Mouse (Mus musculus) forebrain, embryonic 12.5 days (tissue): ENCODE results near the gene Wfdc1. TPM values are rescaled to one million over a fixed set of nuclear protein-coding genes. Genes with fewer than 3 reads are reported as not detected.

Experiments used
- ATAC-seq: fragments of 200-750 bp; cut with Nextera tagmentation; 2 replicates; pipeline ENCODE4 v1.8.0; 2017; ENCODE audit warnings: moderate TSS enrichment; ENCODE audit not compliant: low FRiP score
- H3K27ac ChIP-seq: fragments of 300-500 bp; sonication (generic); 2 replicates; pipeline ENCODE4 v1.5.1; 2016; ENCODE audit warnings: mild to moderate bottlenecking
- H3K27me3 ChIP-seq: fragments of 300-500 bp; sonication (generic); 2 replicates; pipeline ENCODE4 v1.6.1; 2016; ENCODE audit warnings: mild to moderate bottlenecking
- H3K36me3 ChIP-seq: fragments of 300-500 bp; sonication (generic); replicated peaks from 2 replicates; pipeline ENCODE4 v1.6.1; 2016; ENCODE audit warnings: mild to moderate bottlenecking
- H3K4me1 ChIP-seq: fragments of 300-500 bp; sonication (generic); 2 replicates; pipeline ENCODE4 v1.6.1; 2016
- H3K4me2 ChIP-seq: fragments of 300-500 bp; sonication (generic); 2 replicates; pipeline ENCODE4 v1.6.1; 2016; ENCODE audit warnings: mild to moderate bottlenecking, moderate library complexity
- H3K4me3 ChIP-seq: fragments of 300-500 bp; sonication (generic); replicated peaks from 2 replicates; pipeline ENCODE4 v1.5.1; 2016; ENCODE audit warnings: mild to moderate bottlenecking
- H3K9ac ChIP-seq: fragments of 300-500 bp; sonication (generic); 2 replicates; pipeline ENCODE4 v1.6.1; 2016; ENCODE audit warnings: mild to moderate bottlenecking
- H3K9me3 ChIP-seq: fragments of 300-500 bp; sonication (generic); 2 replicates; pipeline ENCODE4 v1.6.1; 2016
- WGBS: fragments of 180-500 bp; shearing (Covaris S2); methylation state at CpG from one replicate; pipeline ENCODE4 v1.1.7; 2016; 5-methylcytosine and 5-hydroxymethylcytosine counted together
- polyA plus RNA-seq: library from polyadenylated mRNA; unstranded; fragments of >200 nt; fragmentation: Nextera tagmentation; extraction: Ambion mirVana; gene quantifications from 2 replicates; pipeline ENCODE4 v1.2.1, GENCODE M21; 2016

Gene Wfdc1
- 0.47 and 1.0 TPM in 2 replicates for polyA plus RNA-seq

- H3K4me2 ChIP-seq = no peak within 1 kb of the TSS
- H3K9me3 ChIP-seq = no peaks in the 10 kb centered on the region
- H3K9ac ChIP-seq = no peak within 1 kb of the TSS
- H3K4me3 ChIP-seq = no peak within 1 kb of the TSS
- H3K36me3 ChIP-seq = no peaks in the 10 kb centered on the region
- H3K27me3 ChIP-seq = peaks cover 10% of the 10 kb centered on the region; the same call in 1 of the 2 replicates
- WGBS = 20% methylated on average over 14 of the region's 14 CpGs
- no peak within 1 kb of the TSS for H3K27ac ChIP-seq
- no peak for ATAC-seq
- peaks cover 14% of the 10 kb centered on the region for H3K4me1 ChIP-seq
Measured at GRCm38 (mm10) chr8:119666219-119666951, at the start of gene Wfdc1. TSS of gene Wfdc1 (plus strand) at chr8:119666365.

GRCm38 (mm10) chr8:119616811-119617210 is 49.4 kb upstream of the Wfdc1 start:
- H3K36me3 ChIP-seq = no peaks in the 10 kb centered on the region
- H3K9me3 ChIP-seq = no peaks in the 10 kb centered on the region
- WGBS = 88% methylated on average over 4 of the region's 4 CpGs
- H3K27ac ChIP-seq = no peak overlapping the region
- peaks cover 4% of the 10 kb centered on the region; the same call in 1 of the 2 replicates for H3K27me3 ChIP-seq
- H3K4me1 ChIP-seq = no peaks in the 10 kb centered on the region
- H3K4me3 ChIP-seq = no peak overlapping the region
- no peak for ATAC-seq
- H3K4me2 ChIP-seq = no peak overlapping the region
- H3K9ac ChIP-seq = no peak overlapping the region

DNA sequence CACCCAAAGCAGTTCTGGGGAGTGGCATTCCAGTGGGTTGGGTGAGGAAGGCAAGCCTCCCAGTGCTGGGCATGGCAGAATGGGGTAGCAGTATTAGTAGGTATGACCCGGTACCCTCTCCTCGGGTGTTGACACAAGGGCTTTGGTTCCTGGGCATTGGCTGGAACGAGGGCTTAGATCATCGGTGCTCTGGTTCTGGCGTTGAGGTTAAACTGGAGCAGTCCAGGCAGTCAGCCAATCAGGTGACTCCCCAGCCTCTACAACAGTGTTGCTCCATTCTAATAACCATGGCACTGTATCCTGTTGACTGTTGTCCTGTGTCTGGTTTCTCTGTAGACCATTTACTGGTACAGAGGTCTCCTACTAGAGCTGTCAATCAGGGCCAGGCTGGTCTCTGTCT is 48.6 kb upstream of the Wfdc1 start:
- WGBS = 91% methylated on average over 5 of the region's 5 CpGs
- Histone ChIP-seq H3K27ac (no peak overlapping the region), H3K4me3 (no peak overlapping the region), H3K36me3 (no peaks in the 10 kb centered on the region), H3K4me2 (no peak overlapping the region), H3K27me3 (peaks cover 4% of the 10 kb centered on the region; the same call in 1 of the 2 replicates), H3K9me3 (no peaks in the 10 kb centered on the region), H3K4me1 (no peaks in the 10 kb centered on the region), H3K9ac (no peak overlapping the region)
- no peak for ATAC-seq

DNA sequence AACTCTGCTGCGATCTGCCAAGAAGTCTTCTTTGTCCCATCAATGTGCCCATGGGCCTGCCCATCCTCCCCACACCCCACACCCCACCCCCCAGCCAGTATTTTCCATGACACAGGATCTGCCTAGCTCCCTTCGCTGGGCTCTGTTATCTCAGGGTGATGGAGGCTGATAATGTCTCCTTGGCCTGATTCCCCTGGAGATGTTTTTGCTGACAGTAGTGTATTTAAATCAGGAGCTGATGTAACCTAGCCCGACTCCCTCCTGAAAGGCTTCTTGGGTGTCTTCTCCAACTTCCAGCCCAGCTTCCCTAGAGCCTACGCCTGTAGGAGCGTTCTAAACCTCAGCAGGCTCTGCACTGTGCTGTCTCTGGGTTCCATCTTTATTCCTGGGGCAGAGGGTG is 47.3 kb upstream of the Wfdc1 start:
- no peaks in the 10 kb centered on the region for H3K4me1 ChIP-seq
- no peaks in the 10 kb centered on the region for H3K9me3 ChIP-seq
- no peak for ATAC-seq
- no peak overlapping the region for H3K4me3 ChIP-seq
- WGBS = 77% methylated on average over 5 of the region's 5 CpGs
- H3K27ac ChIP-seq = no peak overlapping the region
- no peak overlapping the region for H3K4me2 ChIP-seq
- peaks cover 3% of the 10 kb centered on the region; the same call in 1 of the 2 replicates for H3K27me3 ChIP-seq
- no peaks in the 10 kb centered on the region for H3K36me3 ChIP-seq
- no peak overlapping the region for H3K9ac ChIP-seq

GRCm38 (mm10) chr8:119620116-119620840 is 45.9 kb upstream of the Wfdc1 start:
- Histone ChIP-seq H3K4me3 (no peak overlapping the region), H3K27me3 (no peaks in the 10 kb centered on the region; the same call in 1 of the 2 replicates), H3K27ac (no peak overlapping the region), H3K36me3 (no peaks in the 10 kb centered on the region), H3K4me2 (no peak overlapping the region), H3K9ac (no peak overlapping the region), H3K9me3 (no peaks in the 10 kb centered on the region), H3K4me1 (no peaks in the 10 kb centered on the region)
- WGBS = 76% methylated on average over 6 of the region's 6 CpGs
- no peak for ATAC-seq

DNA sequence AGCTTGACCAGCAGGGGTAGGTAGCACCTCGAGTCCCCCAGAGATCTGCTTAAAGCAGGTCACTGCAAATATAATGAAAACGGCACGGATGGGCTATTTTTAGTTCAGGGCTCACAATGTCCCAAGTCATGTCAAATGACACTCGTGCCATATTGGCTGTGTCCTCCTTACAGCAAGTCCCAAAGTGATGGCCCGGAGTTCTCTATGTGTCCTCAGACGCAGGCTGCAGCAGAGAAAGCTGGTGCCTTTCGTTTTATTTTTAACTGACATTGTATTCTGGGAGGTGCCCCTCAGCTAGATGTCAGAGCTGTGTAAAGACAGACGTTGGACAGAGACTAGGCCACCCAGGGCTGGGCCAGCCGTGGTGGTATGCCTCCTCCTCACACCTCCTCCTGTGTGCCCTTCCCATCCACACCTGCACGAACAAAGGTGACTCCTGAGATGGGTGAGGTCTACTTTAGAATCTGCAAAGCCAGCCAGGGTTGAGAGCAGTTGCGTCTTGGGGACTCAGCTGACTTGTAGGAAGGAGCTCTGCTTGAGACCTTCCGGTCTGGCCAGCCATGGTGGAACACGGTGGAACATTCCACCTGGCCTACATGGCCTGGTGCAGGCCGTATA is 45.2 kb upstream of the Wfdc1 start:
- no peaks in the 10 kb centered on the region for H3K9me3 ChIP-seq
- no peak overlapping the region for H3K9ac ChIP-seq
- no peak overlapping the region for H3K27ac ChIP-seq
- H3K27me3 ChIP-seq = no peaks in the 10 kb centered on the region; the same call in 1 of the 2 replicates
- no peak overlapping the region for H3K4me3 ChIP-seq
- no peaks in the 10 kb centered on the region for H3K36me3 ChIP-seq
- H3K4me1 ChIP-seq = no peaks in the 10 kb centered on the region
- no peak overlapping the region for H3K4me2 ChIP-seq
- no peak for ATAC-seq
- 88% methylated on average over 14 of the region's 14 CpGs for WGBS

GRCm38 (mm10) chr8:119622555-119622954 is 43.6 kb upstream of the Wfdc1 start:
- Histone ChIP-seq H3K4me3 (no peak overlapping the region), H3K9me3 (no peaks in the 10 kb centered on the region), H3K4me2 (no peak overlapping the region), H3K4me1 (0 out of 2 replicates have a peak, but pooled peaks cover under 1% of the 10 kb centered on the region), H3K27ac (no peak overlapping the region), H3K9ac (no peak overlapping the region), H3K27me3 (no peaks in the 10 kb centered on the region), H3K36me3 (no peaks in the 10 kb centered on the region)
- ATAC-seq = no peak
- 59% methylated on average over 4 of the region's 4 CpGs for WGBS

DNA sequence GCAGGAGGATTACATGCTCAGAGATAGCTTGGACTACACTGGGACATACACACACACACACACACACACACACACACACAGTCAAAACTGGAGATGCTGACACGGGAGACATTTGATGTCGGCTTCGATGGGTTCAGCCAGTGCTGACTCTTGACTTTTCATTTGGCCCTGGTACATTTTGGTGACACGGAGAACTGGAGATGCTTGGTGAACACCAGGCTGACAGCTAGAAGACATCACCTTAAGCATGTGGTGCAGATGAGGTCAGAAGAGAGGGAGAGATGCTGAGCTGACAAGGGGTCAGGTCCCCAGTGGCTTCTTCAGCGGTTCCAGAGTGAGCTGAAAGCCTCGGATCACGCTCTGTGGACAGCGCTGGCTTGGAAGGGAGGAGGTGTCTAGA is 43.1 kb upstream of the Wfdc1 start:
- WGBS = 91% methylated on average over 8 of the region's 8 CpGs

DNA sequence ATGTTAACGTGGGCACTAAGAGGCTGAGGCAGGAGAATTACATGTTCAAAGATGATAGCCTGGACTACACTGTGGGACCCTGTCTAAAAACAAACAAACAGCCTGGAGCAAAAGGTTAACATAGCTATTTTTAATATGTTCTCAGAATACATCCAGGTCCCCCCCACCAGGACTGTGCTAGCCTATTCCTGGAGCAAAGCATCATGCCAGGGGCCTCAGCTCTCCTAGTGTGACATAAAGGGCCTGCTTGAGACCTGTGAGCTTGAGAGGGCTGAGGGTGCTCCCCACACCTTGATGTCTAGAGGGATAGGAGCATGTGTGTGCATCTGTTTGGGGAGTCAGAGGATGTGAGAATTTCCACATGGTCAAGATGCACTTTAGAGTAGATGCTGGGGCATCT is 42.4 kb upstream of the Wfdc1 start:
- Histone ChIP-seq H3K36me3 (no peaks in the 10 kb centered on the region), H3K27me3 (no peaks in the 10 kb centered on the region), H3K4me2 (no peak overlapping the region), H3K4me3 (no peak overlapping the region), H3K9me3 (no peaks in the 10 kb centered on the region), H3K4me1 (peaks cover 6% of the 10 kb centered on the region; the same call in 1 of the 2 replicates), H3K27ac (no peak overlapping the region), H3K9ac (no peak overlapping the region)
- 87% methylated on average over 1 of the region's 1 CpGs for WGBS
- ATAC-seq = no peak

More for the DNA sequence above, 43.1 kb upstream of the Wfdc1 start:
- Histone ChIP-seq H3K9ac (no peak overlapping the region), H3K36me3 (no peaks in the 10 kb centered on the region), H3K4me1 (peaks cover 5% of the 10 kb centered on the region; the same call in 1 of the 2 replicates), H3K4me3 (no peak overlapping the region), H3K4me2 (no peak overlapping the region), H3K27ac (no peak overlapping the region), H3K27me3 (no peaks in the 10 kb centered on the region), H3K9me3 (no peaks in the 10 kb centered on the region)
- no peak for ATAC-seq

DNA sequence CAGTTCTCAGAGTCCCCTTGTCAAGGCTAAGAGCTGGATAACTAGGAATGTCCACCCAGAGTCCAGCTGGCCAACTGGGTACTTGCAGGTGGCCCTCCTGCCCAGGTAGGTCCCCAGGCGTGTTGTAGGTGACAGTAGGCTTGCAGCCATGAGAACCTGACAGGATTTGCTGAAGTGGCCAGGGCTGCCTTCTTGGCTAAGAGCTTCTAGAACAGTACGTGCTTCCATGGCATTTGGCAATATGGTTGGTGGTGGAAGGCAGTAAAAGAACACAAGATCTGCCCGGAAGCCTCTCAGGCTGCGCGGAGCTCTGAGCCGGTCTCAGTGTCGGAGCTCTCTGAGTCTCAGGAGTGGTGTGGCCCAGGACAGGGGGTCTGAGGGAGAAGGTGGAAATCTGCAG is 41.2 kb upstream of the Wfdc1 start:
- H3K27ac ChIP-seq = no peak overlapping the region
- no peaks in the 10 kb centered on the region for H3K27me3 ChIP-seq
- H3K4me3 ChIP-seq = no peak overlapping the region
- no peak overlapping the region for H3K9ac ChIP-seq
- no peaks in the 10 kb centered on the region for H3K9me3 ChIP-seq
- WGBS = 88% methylated on average over 7 of the region's 7 CpGs
- H3K4me1 ChIP-seq = peaks cover 6% of the 10 kb centered on the region; the same call in 1 of the 2 replicates
- no peak for ATAC-seq
- no peak overlapping the region for H3K4me2 ChIP-seq
- H3K36me3 ChIP-seq = no peaks in the 10 kb centered on the region

- ATAC-seq = no peak
- Histone ChIP-seq H3K9me3 (no peaks in the 10 kb centered on the region), H3K9ac (no peak overlapping the region), H3K27me3 (no peaks in the 10 kb centered on the region), H3K4me2 (no peak overlapping the region), H3K27ac (no peak overlapping the region), H3K4me1 (peaks cover 9% of the 10 kb centered on the region; the same call in 1 of the 2 replicates), H3K36me3 (no peaks in the 10 kb centered on the region), H3K4me3 (no peak overlapping the region)
- 84% methylated on average over 22 of the region's 22 CpGs for WGBS
Measured at GRCm38 (mm10) chr8:119625788-119626187, 40.4 kb upstream of the Wfdc1 start.

GRCm38 (mm10) chr8:119627199-119627598 is 39.0 kb upstream of the Wfdc1 start:
- Histone ChIP-seq H3K9ac (no peak overlapping the region), H3K4me1 (peaks cover 13% of the 10 kb centered on the region; the same call in 1 of the 2 replicates), H3K27ac (no peak overlapping the region), H3K36me3 (no peaks in the 10 kb centered on the region), H3K4me2 (no peak overlapping the region), H3K27me3 (no peaks in the 10 kb centered on the region), H3K4me3 (no peak overlapping the region), H3K9me3 (no peaks in the 10 kb centered on the region)
- ATAC-seq = no peak
- 83% methylated on average over 7 of the region's 7 CpGs for WGBS
